Mouse (Mus musculus): Measurements from ENCODE around the gene Vps41. TPM values are rescaled to one million over a fixed set of nuclear protein-coding genes. Genes with fewer than 3 reads are reported as not detected.

Gene Vps41
- polyA plus RNA-seq, 1 experiment from 2014 or later, result 116 TPM

- H3K27me3 ChIP-seq, result no peaks in the 10 kb centered on the region
- H3K9me3 ChIP-seq, result no peaks in the 10 kb centered on the region
- H3K4me2 ChIP-seq, result no peak overlapping the region
- H3K9ac ChIP-seq, result no peak overlapping the region
- H3K27ac ChIP-seq (replicated peaks), result no peak overlapping the region
- 84% methylated on average over 3 of the region's 3 CpGs for WGBS
- H3K4me1 ChIP-seq (replicated peaks), result no peaks in the 10 kb centered on the region
- peaks cover 22% of the 10 kb centered on the region for H3K36me3 ChIP-seq
- no peak overlapping the region for H3K4me3 ChIP-seq
- ATAC-seq (ENCODE audit: low FRiP score, low read depth), result no peak
Measured at GRCm38 (mm10) chr13:18847386-18847785, 130.3 kb downstream of the Vps41 start.

DNA sequence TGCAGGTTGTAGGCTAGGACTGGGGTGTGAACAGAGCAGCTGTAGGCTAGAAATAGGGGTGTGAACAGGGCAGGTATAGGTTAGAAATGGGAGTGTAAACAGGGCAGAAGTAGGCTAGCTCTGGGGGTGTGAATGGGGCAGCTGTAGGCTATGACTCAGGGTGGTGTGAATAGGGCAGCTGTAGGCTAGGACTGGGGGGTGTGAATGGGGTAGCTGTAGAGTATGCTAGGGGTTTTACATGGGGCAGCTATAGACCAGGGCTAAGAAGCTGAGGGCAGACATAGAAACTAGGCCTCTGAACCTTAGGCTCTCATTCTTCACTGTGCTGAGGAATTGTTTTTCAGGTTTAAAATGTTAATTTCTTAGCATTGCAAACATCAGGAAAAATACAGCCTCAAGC is 132.5 kb downstream of the Vps41 start:
- Histone ChIP-seq H3K36me3 (peaks cover 25% of the 10 kb centered on the region), H3K4me1 (replicated peaks) (no peaks in the 10 kb centered on the region), H3K9ac (no peak overlapping the region), H3K27me3 (no peaks in the 10 kb centered on the region), H3K4me2 (no peak overlapping the region), H3K9me3 (no peaks in the 10 kb centered on the region), H3K4me3 (no peak overlapping the region), H3K27ac (replicated peaks) (no peak overlapping the region)
- no peak for ATAC-seq (ENCODE audit: low FRiP score, low read depth)

DNA sequence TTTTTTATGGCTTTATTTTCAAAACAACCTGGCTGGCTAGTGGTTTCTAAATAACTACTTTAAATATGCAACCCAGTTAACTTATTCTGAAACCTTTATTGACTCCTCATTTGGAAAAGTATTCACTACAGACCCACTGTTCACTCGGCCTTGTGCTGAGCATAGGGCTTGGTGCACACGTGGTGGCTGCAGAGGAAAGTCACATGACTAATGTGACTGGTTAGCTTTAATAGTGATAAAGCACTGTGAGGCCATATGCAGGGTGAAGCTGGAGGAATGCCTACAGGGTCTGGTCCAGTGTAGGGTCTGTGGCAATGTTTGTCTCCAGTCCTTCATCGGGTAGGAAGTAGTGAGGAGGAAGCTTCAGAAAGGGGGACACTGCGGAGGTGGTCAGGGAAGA is 134.1 kb downstream of the Vps41 start:
- H3K9me3 ChIP-seq, result no peaks in the 10 kb centered on the region
- no peak overlapping the region for H3K9ac ChIP-seq
- H3K4me3 ChIP-seq, result no peak overlapping the region
- H3K27ac ChIP-seq (replicated peaks), result no peak overlapping the region
- H3K4me2 ChIP-seq, result no peak overlapping the region
- no peak for ATAC-seq (ENCODE audit: low FRiP score, low read depth)
- H3K36me3 ChIP-seq, result peaks cover 10% of the 10 kb centered on the region
- no peaks in the 10 kb centered on the region for H3K27me3 ChIP-seq
- 84% methylated on average over 4 of the region's 4 CpGs for WGBS
- no peaks in the 10 kb centered on the region for H3K4me1 ChIP-seq (replicated peaks)

DNA sequence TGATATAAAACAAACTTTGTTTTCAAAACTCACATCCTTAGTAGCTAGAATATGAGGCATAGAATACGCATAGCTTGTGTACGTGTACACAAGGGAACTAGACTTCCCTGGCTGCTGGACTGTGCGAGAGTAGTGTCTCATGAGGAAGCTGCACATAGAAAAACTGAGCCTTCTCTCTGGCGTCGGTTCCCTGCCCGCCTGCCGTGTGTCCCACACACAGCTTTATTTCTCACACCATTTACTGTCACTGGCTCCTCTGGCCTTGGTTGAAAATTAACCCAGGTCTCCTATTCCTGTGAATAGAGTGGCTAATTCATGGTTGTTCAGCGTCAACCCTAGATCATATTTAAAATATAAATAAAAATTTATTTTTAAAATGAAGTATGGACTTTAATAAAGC is 135.6 kb downstream of the Vps41 start:
- H3K36me3 ChIP-seq, result peaks cover 3% of the 10 kb centered on the region; the same call in 1 of the 2 replicates
- ATAC-seq (ENCODE audit: low FRiP score, low read depth), result no peak
- H3K4me2 ChIP-seq, result no peak overlapping the region
- H3K27ac ChIP-seq (replicated peaks), result no peak overlapping the region
- H3K4me1 ChIP-seq (replicated peaks), result no peaks in the 10 kb centered on the region
- 57% methylated on average over 8 of the region's 8 CpGs for WGBS
- H3K4me3 ChIP-seq, result no peak overlapping the region
- no peaks in the 10 kb centered on the region for H3K9me3 ChIP-seq
- no peaks in the 10 kb centered on the region for H3K27me3 ChIP-seq
- no peak overlapping the region for H3K9ac ChIP-seq

GRCm38 (mm10) chr13:18856026-18856802 is 139.1 kb downstream of the Vps41 start:
- Histone ChIP-seq H3K27ac (replicated peaks) (0 out of 2 replicates have a peak overlapping the region, but pooled peaks have one; percentile 41), H3K9me3 (no peaks in the 10 kb centered on the region), H3K27me3 (no peaks in the 10 kb centered on the region), H3K36me3 (peaks cover 3% of the 10 kb centered on the region; the same call in 1 of the 2 replicates), H3K4me2 (no peak overlapping the region), H3K4me1 (replicated peaks) (no peaks in the 10 kb centered on the region), H3K9ac (no peak overlapping the region), H3K4me3 (no peak overlapping the region)
- peak; percentile 91 for ATAC-seq (ENCODE audit: low FRiP score, low read depth)
- WGBS, result 39% methylated on average over 8 of the region's 8 CpGs

DNA sequence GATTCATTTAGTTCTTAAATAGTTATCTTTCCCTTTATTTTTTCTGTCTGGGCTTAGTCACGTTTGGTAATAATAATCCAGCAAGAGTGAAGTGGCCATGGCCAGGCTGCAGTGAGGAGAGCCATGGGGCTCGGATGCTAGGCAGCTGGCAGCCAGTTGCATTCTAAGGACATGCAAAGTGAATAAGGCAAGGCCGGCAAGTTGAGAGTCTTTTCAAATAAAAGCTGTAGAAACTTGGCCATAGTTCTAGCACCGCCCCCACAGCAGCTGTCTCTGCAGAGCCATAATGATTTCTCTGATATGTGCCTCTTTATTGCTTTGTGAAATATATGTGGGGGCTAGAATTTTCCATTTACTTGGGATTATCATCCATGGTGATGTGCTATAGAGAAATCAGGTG is 141.1 kb downstream of the Vps41 start:
- H3K4me1 ChIP-seq (replicated peaks), result no peaks in the 10 kb centered on the region
- H3K27ac ChIP-seq (replicated peaks), result no peak overlapping the region
- no peak overlapping the region for H3K4me3 ChIP-seq
- H3K4me2 ChIP-seq, result no peak overlapping the region
- no peak overlapping the region for H3K9ac ChIP-seq
- ATAC-seq (ENCODE audit: low FRiP score, low read depth), result no peak
- WGBS, result 70% methylated on average over 4 of the region's 4 CpGs
- no peaks in the 10 kb centered on the region for H3K27me3 ChIP-seq
- no peaks in the 10 kb centered on the region for H3K9me3 ChIP-seq
- H3K36me3 ChIP-seq, result peaks cover 7% of the 10 kb centered on the region

- ATAC-seq (ENCODE audit: low FRiP score, low read depth), result no peak
- 88% methylated on average over 3 of the region's 3 CpGs for WGBS
Measured at GRCm38 (mm10) chr13:18859389-18859788, 142.3 kb downstream of the Vps41 start.

GRCm38 (mm10) chr13:18868030-18868490 is 151.0 kb downstream of the Vps41 start:
- Histone ChIP-seq H3K4me3 (no peak overlapping the region), H3K4me2 (no peak overlapping the region), H3K9ac (no peak overlapping the region), H3K27ac (replicated peaks) (peak overlapping the region; percentile 54), H3K27me3 (no peaks in the 10 kb centered on the region), H3K9me3 (no peaks in the 10 kb centered on the region), H3K4me1 (replicated peaks) (peaks cover 10% of the 10 kb centered on the region), H3K36me3 (peaks cover 14% of the 10 kb centered on the region)
- WGBS, result 32% methylated on average over 5 of the region's 5 CpGs
- ATAC-seq (ENCODE audit: low FRiP score, low read depth), result peak; percentile 92

More at GRCm38 (mm10) chr13:18859389-18859788, 142.3 kb downstream of the Vps41 start:
- Histone ChIP-seq H3K4me2 (no peak overlapping the region), H3K4me1 (replicated peaks) (no peaks in the 10 kb centered on the region), H3K4me3 (no peak overlapping the region), H3K36me3 (peaks cover 11% of the 10 kb centered on the region), H3K27me3 (no peaks in the 10 kb centered on the region), H3K27ac (replicated peaks) (no peak overlapping the region), H3K9me3 (no peaks in the 10 kb centered on the region), H3K9ac (no peak overlapping the region)

DNA sequence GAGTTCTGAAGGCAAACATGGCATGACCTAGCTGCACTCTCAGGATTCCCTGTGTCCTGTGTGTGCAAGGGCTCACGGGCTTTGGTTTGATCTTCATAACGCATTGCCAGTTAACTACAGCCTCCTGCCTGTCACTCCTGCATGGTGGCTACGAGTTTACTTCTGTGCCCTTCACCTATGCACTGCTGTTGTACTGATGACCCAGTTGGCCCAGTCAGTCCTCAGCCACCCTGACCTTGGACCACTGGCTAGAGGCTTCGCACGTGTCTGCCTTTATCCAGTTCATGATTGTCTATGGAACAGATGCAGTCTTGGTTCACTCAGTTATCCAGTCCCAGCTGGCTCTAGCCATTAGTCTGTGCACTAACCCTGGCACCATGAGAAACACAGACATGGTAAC is 151.7 kb downstream of the Vps41 start:
- no peaks in the 10 kb centered on the region for H3K27me3 ChIP-seq
- H3K9me3 ChIP-seq, result no peaks in the 10 kb centered on the region
- peaks cover 7% of the 10 kb centered on the region for H3K36me3 ChIP-seq
- no peak for ATAC-seq (ENCODE audit: low FRiP score, low read depth)
- H3K4me1 ChIP-seq (replicated peaks), result peaks cover 10% of the 10 kb centered on the region
- WGBS, result 86% methylated on average over 5 of the region's 5 CpGs
- no peak overlapping the region for H3K27ac ChIP-seq (replicated peaks)
- no peak overlapping the region for H3K4me3 ChIP-seq
- no peak overlapping the region for H3K4me2 ChIP-seq
- no peak overlapping the region for H3K9ac ChIP-seq

- H3K4me1 ChIP-seq (replicated peaks), result peaks cover 2% of the 10 kb centered on the region; the same call in 1 of the 2 replicates
- no peak overlapping the region for H3K4me3 ChIP-seq
- H3K9me3 ChIP-seq, result no peaks in the 10 kb centered on the region
- H3K4me2 ChIP-seq, result no peak overlapping the region
- no peak overlapping the region for H3K9ac ChIP-seq
- H3K36me3 ChIP-seq, result no peaks in the 10 kb centered on the region
- no peak overlapping the region for H3K27ac ChIP-seq (replicated peaks)
- no peaks in the 10 kb centered on the region for H3K27me3 ChIP-seq
- 67% methylated on average over 7 of the region's 7 CpGs for WGBS
- no peak for ATAC-seq (ENCODE audit: low FRiP score, low read depth)
Measured at GRCm38 (mm10) chr13:18875321-18875720, 158.2 kb downstream of the Vps41 start.

DNA sequence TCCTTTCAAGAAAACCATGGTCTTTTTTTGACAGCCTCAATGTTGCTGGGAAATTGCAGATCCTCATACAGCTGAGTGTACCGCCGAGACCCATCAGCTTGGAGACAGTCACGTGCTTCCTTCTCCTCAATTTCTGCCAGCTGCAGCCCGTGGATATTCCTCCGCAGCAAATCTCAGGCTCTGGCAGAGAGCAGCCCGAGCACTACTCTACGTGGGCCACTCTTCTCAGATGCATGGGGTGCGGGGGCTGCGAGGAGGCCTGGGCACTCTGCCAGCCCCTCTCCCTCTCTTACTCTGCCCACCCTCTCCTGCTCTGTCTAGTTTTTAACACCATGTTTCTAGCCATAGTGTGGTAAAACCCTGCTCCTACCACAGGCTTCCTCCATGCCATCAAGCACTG is 175.8 kb downstream of the Vps41 start:
- H3K4me3 ChIP-seq, result no peak overlapping the region
- H3K27me3 ChIP-seq, result no peaks in the 10 kb centered on the region
- H3K36me3 ChIP-seq, result no peaks in the 10 kb centered on the region
- 50% methylated on average over 9 of the region's 9 CpGs for WGBS
- H3K9ac ChIP-seq, result no peak overlapping the region
- 0 out of 2 replicates have a peak, but pooled peaks have one; percentile 56 for ATAC-seq (ENCODE audit: low FRiP score, low read depth)
- no peak overlapping the region for H3K27ac ChIP-seq (replicated peaks)
- H3K4me2 ChIP-seq, result no peak overlapping the region
- H3K4me1 ChIP-seq (replicated peaks), result no peaks in the 10 kb centered on the region
- no peaks in the 10 kb centered on the region for H3K9me3 ChIP-seq

- WGBS, result 87% methylated on average over 3 of the region's 3 CpGs
- Histone ChIP-seq H3K9me3 (no peaks in the 10 kb centered on the region), H3K9ac (no peak overlapping the region), H3K4me2 (no peak overlapping the region), H3K36me3 (no peaks in the 10 kb centered on the region), H3K4me1 (replicated peaks) (no peaks in the 10 kb centered on the region), H3K27ac (replicated peaks) (no peak overlapping the region), H3K27me3 (no peaks in the 10 kb centered on the region), H3K4me3 (no peak overlapping the region)
- no peak for ATAC-seq (ENCODE audit: low FRiP score, low read depth)
Measured at GRCm38 (mm10) chr13:18896789-18897188, 179.7 kb downstream of the Vps41 start.

Data from hindbrain, embryonic 15.5 days (tissue).